Mouse (Mus musculus): Measurements from ENCODE around the gene Atg2a. TPM values are rescaled to one million over a fixed set of nuclear protein-coding genes. Genes with fewer than 3 reads are reported as not detected.

Atg2a gene
- polyA plus RNA-seq, 2 experiments from 2014 or later = 10.4 to 14.7 TPM

- ATAC-seq = no peak
Observed at GRCm38 (mm10) chr19:6247526-6248300, 6.2 kb downstream of the Atg2a start.

GRCm38 (mm10) chr19:6253021-6253420 is 11.6 kb downstream of the Atg2a start:
- ATAC-seq = no peak

GRCm38 (mm10) chr19:6260428-6260827 is 19.0 kb downstream of the Atg2a start:
- ATAC-seq = no peak

DNA sequence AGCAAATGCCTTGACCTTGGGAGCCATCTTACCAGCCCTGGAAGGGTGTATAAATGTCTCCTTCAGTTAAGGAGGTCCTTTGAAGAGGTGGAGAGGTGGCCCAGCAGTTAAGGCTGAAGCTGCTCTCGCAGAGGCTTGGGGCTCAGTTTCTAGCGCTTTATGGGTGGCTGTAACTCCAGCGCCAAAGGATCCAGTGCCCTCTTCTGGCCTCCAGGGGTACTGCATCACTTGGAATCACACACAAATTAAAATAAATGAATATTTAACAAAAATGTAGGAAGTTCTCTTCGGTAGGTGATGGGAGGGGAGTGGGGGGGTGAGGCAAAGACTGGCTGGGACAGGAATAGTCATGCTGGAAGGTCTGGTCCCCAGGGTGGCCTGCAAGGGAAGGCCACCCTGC is 19.5 kb downstream of the Atg2a start:
- no peak for ATAC-seq

DNA sequence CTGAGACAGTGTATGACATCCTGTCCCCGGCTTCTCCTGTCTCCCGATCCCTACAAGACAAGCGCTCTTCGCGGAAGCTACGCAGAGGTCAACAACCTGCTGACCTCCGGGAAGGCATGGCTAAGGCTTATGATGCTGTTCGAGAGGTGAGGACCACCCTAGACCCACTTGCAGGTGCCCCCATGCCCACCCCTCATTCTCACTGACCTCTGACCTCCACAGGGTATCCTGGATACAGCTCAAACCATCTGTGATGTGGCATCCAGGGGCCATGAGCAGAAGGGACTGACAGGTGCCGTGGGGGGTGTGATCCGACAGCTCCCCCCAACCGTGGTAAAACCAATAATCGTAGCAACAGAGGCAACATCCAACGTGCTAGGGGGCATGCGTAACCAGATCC is 19.9 kb downstream of the Atg2a start:
- no peak for ATAC-seq

DNA sequence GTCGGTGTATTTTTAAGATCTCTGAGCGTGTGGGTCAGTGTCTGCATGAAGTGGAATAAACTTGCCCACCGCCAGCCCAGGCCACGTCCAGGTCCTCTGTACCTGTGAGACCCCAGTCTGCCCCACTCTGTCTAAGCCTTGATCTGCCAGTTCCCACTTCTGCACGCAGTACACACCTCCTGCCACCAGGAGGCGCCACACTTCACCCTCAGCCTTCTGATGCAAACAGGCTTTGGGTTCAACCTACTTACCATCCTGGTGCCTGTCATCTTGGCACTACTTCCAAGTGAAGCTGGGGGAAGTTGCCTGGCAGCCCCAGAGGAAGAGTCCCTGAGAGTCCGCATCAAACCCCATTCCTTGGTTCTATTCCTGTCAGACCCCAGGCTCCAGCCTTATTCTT is 20.8 kb downstream of the Atg2a start:
- peak; percentile 34 for ATAC-seq

DNA sequence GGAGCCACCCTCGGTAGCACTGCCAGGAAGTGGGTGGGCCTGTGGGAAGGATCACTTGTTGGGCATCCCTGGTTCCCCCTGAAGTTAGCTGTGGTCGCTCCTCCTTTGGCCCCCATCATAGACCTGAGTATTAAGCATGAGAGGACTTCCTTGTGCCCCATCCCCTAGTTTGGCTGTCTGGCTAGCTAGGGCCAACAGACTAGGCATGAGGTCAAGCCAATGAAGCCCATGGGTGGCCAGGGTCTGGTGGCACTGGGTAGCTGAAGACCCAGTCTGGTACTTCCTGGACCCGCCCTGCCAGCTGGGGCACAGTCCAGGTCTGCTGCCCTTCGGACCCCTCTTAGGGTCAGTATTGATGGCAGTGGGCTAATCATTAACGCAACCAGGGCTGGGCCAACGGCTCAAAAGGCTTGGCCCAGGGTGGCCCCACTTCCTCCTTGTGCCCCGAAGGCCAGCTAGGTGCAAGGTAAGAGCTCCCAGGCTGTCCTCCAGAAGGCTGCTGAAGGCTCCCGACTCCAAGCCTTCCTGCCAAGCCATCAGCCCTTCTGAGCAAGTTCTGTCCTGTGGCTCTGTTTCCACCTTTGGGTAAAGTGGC is 21.5 kb downstream of the Atg2a start:
- ATAC-seq = no peak

DNA sequence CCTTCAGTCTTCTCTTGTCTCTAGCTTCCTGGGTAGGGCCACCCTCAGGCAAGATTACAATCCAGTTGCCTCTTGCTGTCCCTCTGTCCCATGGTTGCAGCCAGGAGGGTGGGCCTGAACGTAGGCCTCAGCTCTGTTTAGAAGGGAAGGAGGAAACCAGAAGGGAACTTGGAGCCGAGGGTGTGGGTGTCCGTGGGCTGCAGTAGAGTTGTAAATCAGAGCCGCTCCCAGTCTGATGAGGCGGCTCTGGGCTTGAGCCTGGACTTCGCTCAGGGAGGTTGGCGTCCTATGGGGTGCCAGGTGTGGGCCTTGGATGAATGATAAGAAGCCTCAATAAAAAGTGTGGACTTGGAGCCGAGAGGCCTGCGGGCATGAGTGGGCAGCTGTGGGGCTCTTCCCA is 22.7 kb downstream of the Atg2a start:
- no peak for ATAC-seq

DNA sequence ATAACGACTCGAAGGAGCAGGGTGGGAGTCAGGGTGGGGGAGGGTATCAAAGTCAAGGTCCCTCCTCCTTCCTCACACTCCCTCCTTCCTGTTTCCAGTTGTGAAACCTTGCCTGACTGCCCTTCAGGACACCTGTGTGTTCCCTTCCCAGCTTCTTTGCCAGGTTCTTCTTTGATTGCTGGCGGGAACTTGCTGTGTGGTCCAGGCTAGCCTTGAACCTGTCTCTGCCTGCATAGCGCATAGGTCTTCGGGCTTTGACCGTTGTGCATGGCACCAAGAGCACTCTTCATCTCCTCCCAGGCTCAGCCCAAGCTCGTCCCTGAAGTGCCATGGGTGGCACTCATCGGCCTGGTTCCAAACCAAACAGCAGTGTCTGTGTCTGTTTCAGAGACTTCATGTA is 23.5 kb downstream of the Atg2a start:
- ATAC-seq = no peak

- ATAC-seq = no peak
Observed at GRCm38 (mm10) chr19:6265727-6266182, 24.3 kb downstream of the Atg2a start.

DNA sequence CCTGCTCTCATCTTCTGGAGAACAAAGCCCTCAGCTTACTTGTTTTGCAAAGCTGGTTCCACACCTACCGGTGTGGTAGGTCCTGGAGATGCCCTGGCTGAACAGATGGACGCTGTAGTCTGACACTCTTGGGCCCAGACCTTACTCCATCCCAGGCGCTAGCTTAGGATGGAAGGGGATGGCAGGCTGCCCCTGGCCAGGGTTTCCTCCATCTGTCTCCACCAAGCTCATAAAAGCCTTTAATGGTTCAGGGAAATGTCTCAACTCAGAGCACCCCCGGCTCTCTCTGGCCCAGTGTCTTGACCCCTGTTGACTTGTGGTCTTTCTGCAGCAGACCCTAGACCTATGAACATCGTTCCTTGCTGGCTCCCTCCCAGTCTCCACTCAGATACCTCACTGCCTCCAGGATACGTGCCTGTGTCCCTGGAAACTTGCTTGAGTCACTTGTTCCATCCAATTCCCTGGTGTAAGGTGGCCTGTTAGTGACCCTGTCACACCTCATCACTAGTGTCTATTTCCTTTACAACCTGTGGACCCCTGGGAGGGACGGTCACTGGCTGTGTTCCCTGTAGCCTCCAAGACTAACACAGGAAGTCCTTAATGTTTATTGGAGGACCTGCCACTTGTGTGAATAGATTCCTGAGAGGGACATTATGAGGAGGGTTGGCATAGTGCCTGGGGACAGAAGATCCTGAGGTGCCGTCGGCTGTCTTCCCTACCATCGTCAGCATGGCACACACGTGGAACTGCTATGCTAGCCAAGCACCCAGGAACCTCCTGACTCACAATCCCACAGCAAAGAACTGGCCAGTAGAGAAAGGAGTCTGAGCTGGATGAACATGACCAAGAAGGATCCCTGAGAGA is 26.1 kb downstream of the Atg2a start:
- no peak for ATAC-seq

- peak; percentile 80 for ATAC-seq
Observed at GRCm38 (mm10) chr19:6268170-6268528, 26.7 kb downstream of the Atg2a start.

DNA sequence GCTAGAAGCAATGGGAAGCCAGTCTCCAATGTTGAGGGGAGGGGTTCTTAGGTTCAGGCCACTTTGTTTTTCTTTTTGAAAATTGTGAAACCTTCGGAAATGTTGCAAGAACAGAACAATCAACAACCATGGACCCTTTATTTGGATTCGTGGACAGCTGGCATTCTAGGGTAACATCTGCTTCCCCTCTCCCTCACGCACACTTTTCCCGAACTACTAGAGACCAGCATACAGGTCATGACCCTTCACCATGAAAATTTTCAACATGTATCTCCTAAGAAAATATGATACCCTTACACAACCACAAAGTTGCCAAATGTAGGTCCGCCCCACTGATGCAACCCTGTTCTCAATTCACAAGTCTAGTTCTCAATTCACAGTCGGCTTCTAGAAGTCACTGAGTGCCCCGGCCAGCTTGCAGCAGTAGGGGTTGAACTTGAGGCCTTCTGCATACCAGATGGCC is 27.2 kb downstream of the Atg2a start:
- no peak for ATAC-seq

DNA sequence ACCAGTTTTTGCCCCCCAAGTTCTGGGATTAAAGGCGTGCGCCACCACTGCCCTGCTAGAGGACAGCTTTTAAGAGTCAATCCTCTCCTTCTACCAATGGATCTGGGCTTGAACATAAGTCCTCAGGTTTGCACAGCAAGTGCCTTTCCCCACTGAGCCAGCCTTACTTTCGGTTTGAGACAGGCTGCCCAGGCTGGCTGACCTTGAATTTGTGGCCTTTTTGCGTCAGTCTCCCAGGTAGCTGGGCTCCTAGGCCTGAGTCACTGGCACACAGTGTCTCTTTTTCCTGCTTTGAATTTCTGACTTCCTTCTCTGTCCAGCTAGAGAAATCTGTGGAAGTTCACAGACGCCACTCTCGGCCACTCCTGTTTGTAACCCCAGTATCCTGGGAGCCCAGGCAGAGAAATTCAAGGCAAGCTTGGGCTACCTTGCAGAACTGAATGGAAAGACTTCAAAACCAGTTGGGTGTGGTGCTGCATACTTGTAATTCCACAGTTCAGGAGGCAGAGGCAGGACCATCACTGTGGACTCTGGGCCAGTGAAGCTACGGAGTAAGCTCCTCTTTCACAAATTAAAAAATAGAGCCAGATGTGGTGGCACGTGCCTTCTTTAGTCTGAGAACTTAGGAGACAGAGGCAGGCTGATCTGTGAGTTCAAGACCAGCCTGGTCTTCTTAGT is 28.5 kb downstream of the Atg2a start:
- ATAC-seq = no peak

DNA sequence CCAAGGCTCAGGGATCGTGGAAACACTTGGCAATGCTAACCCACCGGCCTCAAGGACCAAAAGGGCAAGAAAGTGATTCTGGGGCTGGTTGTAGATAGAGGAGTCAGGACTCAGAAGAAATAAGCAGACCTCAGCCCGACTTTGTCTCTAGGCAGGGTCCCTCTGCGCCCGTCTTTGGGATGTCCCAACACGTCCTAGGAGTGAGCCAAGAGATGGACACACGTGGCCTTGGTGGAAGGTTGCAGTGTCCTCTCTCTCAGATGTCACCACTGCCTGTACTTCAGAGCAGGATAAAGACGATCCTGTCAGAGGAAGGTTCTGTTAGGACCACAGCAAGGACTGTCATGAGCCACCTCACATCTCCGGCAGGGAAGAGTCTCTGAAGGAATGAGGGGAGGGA is 29.2 kb downstream of the Atg2a start:
- no peak for ATAC-seq

- ATAC-seq = no peak
Observed at GRCm38 (mm10) chr19:6271206-6271605, 29.7 kb downstream of the Atg2a start.

- no peak for ATAC-seq
Observed at GRCm38 (mm10) chr19:6272053-6272452, 30.6 kb downstream of the Atg2a start.

GRCm38 (mm10) chr19:6272738-6273137 is 31.3 kb downstream of the Atg2a start:
- no peak for ATAC-seq

DNA sequence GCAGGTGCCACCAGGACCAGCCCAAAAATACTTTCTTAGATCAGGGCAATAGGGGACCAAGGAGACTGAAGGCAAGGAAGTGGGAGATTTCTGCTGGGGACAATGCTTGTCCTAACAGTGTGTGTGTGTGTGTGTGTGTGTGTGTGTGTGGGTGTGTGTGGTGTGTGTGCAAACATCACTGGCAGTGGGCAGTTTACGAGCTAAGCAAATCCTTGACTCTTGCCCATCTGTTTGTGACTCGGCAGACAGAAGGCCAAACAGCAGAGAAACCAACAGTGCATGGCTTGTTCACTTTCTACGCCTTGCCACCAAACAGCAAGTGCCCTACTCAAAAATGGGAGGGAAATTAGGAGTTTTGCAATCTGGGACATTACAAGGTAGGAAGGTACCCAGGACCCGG is 32.1 kb downstream of the Atg2a start:
- ATAC-seq = no peak

- ATAC-seq = no peak
Observed at GRCm38 (mm10) chr19:6273998-6274608, 32.6 kb downstream of the Atg2a start.

DNA sequence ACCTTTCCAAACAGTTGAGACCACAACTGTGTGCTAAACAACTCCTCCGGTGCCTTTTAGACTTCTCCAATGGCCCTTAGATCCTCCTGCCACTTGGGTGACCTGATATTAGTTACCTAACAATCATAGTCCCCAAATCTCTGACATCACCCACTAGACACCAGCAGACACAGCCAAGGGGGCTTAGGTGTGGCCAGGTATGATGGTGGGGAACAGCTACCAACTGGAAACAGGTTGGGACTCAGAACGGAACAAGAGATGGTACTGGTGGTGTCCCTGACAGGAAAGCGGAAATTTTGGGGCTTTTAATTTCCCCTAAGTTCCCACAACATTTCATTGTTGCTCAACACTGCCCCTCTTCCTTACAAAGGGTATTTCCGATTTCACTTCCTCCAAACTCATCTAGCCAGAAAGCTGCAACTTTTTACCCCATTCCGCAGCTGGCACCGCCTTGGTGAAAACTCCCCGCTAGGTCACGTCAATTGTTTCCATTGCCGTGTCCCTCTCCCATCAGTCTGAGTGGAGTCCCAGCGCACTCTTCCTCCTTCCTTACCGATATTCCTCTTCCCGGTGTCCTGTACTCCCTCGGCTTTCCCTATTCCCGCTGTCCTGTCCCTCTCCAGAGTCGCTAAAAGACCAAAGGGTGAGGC is 34.4 kb downstream of the Atg2a start:
- peak; percentile 40 for ATAC-seq
